Mouse (Mus musculus): Measurements from ENCODE around the gene Mansc1.

The Mansc1 gene

GRCm38 (mm10) chr6:134639900-134640299 is 7.6 kb upstream of the Mansc1 start:
- DNase-seq (ENCODE audit: low spot score in 2 of 2), result no peak

GRCm38 (mm10) chr6:134639210-134639609 is 6.9 kb upstream of the Mansc1 start, which contains the start of gene Borcs5:
Borcs5 (plus strand) TSS chr6:134639510.
- DNase-seq (ENCODE audit: low spot score in 2 of 2), result no peak

- no peak for DNase-seq (ENCODE audit: low spot score in 2 of 2)
These were observed 4.2 kb upstream of the Mansc1 start for GRCm38 (mm10) chr6:134636476-134636875.

GRCm38 (mm10) chr6:134633553-134633952 is 1.3 kb upstream of the Mansc1 start:
- DNase-seq (ENCODE audit: low spot score in 2 of 2), result no peak

GRCm38 (mm10) chr6:134632756-134633155 is 468 bp upstream of the Mansc1 start:
- no peak for DNase-seq (ENCODE audit: low spot score in 2 of 2)

GRCm38 (mm10) chr6:134630447-134630846 is 1.8 kb downstream of the Mansc1 start:
- DNase-seq (ENCODE audit: low spot score in 2 of 2), result no peak

GRCm38 (mm10) chr6:134626564-134626963 is 5.7 kb downstream of the Mansc1 start:
- DNase-seq (ENCODE audit: low spot score in 2 of 2), result no peak

GRCm38 (mm10) chr6:134625431-134625830 is 6.9 kb downstream of the Mansc1 start:
- DNase-seq (ENCODE audit: low spot score in 2 of 2), result no peak

GRCm38 (mm10) chr6:134621552-134621949 is 10.7 kb downstream of the Mansc1 start:
- no peak for DNase-seq (ENCODE audit: low spot score in 2 of 2)

- DNase-seq (ENCODE audit: low spot score in 2 of 2), result peak; percentile 19 to 61
These were observed 11.3 kb downstream of the Mansc1 start for GRCm38 (mm10) chr6:134620846-134621551.

- DNase-seq (ENCODE audit: low spot score in 2 of 2), result no peak
These were observed 12.2 kb downstream of the Mansc1 start for GRCm38 (mm10) chr6:134620129-134620528.

- no peak for DNase-seq (ENCODE audit: low spot score in 2 of 2)
These were observed 14.7 kb downstream of the Mansc1 start for GRCm38 (mm10) chr6:134617589-134617988.

- DNase-seq (ENCODE audit: low spot score in 2 of 2), result peak; percentile 74 to 88
These were observed 17.3 kb downstream of the Mansc1 start for GRCm38 (mm10) chr6:134614723-134615648.

- DNase-seq (ENCODE audit: low spot score in 2 of 2), result no peak
These were observed 18.0 kb downstream of the Mansc1 start for GRCm38 (mm10) chr6:134614322-134614721.

GRCm38 (mm10) chr6:134611896-134612295 is 20.4 kb downstream of the Mansc1 start:
- no peak for DNase-seq (ENCODE audit: low spot score in 2 of 2)

- no peak for DNase-seq (ENCODE audit: low spot score in 2 of 2)
These were observed 21.9 kb downstream of the Mansc1 start for GRCm38 (mm10) chr6:134610380-134610779.

GRCm38 (mm10) chr6:134606949-134607746 is 25.1 kb downstream of the Mansc1 start:
- DNase-seq (ENCODE audit: low spot score in 2 of 2), result no peak

GRCm38 (mm10) chr6:134606540-134606939 is 25.7 kb downstream of the Mansc1 start:
- no peak for DNase-seq (ENCODE audit: low spot score in 2 of 2)

GRCm38 (mm10) chr6:134605196-134605595 is 27.1 kb downstream of the Mansc1 start:
- DNase-seq (ENCODE audit: low spot score in 2 of 2), result no peak

- DNase-seq (ENCODE audit: low spot score in 2 of 2), result no peak
These were observed 29.8 kb downstream of the Mansc1 start for GRCm38 (mm10) chr6:134602371-134603003.

- no peak for DNase-seq (ENCODE audit: low spot score in 2 of 2)
These were observed 30.5 kb downstream of the Mansc1 start for GRCm38 (mm10) chr6:134601766-134602165.

Measured in spleen, postnatal 10 days (tissue).